Mouse (Mus musculus) bone marrow, adult 2 months (tissue): ENCODE measurements around the gene Tmem107.

Source experiments
- CTCF ChIP-seq: fragments of 200-500 bp; IDR thresholded peaks from 2 replicates; pipeline ENCODE4 v1.5.1; 2011; ENCODE audit warnings: low read length, control low read depth; ENCODE audit not compliant: control insufficient read depth, insufficient read depth
- POLR2A ChIP-seq: fragments of 200-500 bp; IDR thresholded peaks from 2 replicates; pipeline ENCODE4 v1.6.1; 2011; ENCODE audit warnings: low read depth, mild to moderate bottlenecking, control low read depth, low read length, borderline replicate concordance; ENCODE audit not compliant: control insufficient read depth

- no peak for TF ChIP-seq CTCF
- no peak for TF ChIP-seq POLR2A
These were observed 19.8 kb downstream of the Tmem107 start for GRCm38 (mm10) chr11:69090367-69090766.
